Mouse (Mus musculus) kidney, embryonic 16.5 days (tissue): Measurements from ENCODE around the gene Def8. TPM values are rescaled to one million over a fixed set of nuclear protein-coding genes. Genes with fewer than 3 reads are reported as not detected.
"Not testable (repeated sequence)": the region's sequence is repeated elsewhere in the genome, so short reads cannot be mapped to it uniquely, and the experiment has no call there.

Source experiments
- ATAC-seq: fragments of 200-750 bp; cut with Nextera tagmentation; 2 replicates; pipeline ENCODE4 v1.8.0; 2017; ENCODE audit warnings: moderate TSS enrichment; ENCODE audit not compliant: low FRiP score, low TSS enrichment
- H3K27ac ChIP-seq: fragments of 300-500 bp; sonication (generic); 2 replicates; pipeline ENCODE4 v1.5.1; 2014; ENCODE audit warnings: low read length
- H3K27me3 ChIP-seq: fragments of 300-500 bp; sonication (generic); 2 replicates; pipeline ENCODE4 v1.6.1; 2014; ENCODE audit warnings: low read length, control low read depth, mixed read lengths; ENCODE audit not compliant: insufficient read depth
- H3K36me3 ChIP-seq: fragments of 300-500 bp; sonication (generic); 2 replicates; pipeline ENCODE4 v1.6.1; 2014; ENCODE audit warnings: low read length, control low read depth, mixed read lengths; ENCODE audit not compliant: insufficient read depth
- H3K4me1 ChIP-seq: fragments of 300-500 bp; sonication (generic); 2 replicates; pipeline ENCODE4 v1.6.1; 2014; ENCODE audit warnings: low read length, control low read depth, mixed read lengths; ENCODE audit not compliant: insufficient read depth
- H3K4me2 ChIP-seq: fragments of 300-500 bp; sonication (generic); replicated peaks from 2 replicates; pipeline ENCODE4 v1.6.1; 2014; ENCODE audit warnings: low read depth, low read length
- H3K4me3 ChIP-seq: fragments of 300-500 bp; sonication (generic); 2 replicates; pipeline ENCODE4 v1.5.1; 2014; ENCODE audit warnings: mild to moderate bottlenecking, low read length
- H3K9ac ChIP-seq: fragments of 300-500 bp; sonication (generic); replicated peaks from 2 replicates; pipeline ENCODE4 v1.6.1; 2014; ENCODE audit warnings: low read length
- H3K9me3 ChIP-seq: fragments of 300-500 bp; sonication (generic); 2 replicates; pipeline ENCODE4 v1.6.1; 2016; ENCODE audit warnings: low read length, control low read depth
- WGBS: fragments of 180-500 bp; shearing (Covaris S2); extraction: QIAGEN DNeasy Blood & Tissue Kit; methylation state at CpG from one replicate; pipeline ENCODE4 v1.1.7; 2014; 5-methylcytosine and 5-hydroxymethylcytosine counted together
- polyA plus RNA-seq: library from polyadenylated mRNA; unstranded; fragments of >200 nt; fragmentation: Nextera tagmentation; extraction: Ambion mirVana; gene quantifications from 2 replicates; pipeline ENCODE4 v1.2.1, GENCODE M21; 2015

Gene Def8
- polyA plus RNA-seq, 1 experiment from 2014 or later = 44.4 TPM

- H3K36me3 ChIP-seq = peaks cover 4% of the 10 kb centered on the region; the same call in 1 of the 2 replicates
- H3K4me3 ChIP-seq = no peak overlapping the region
- no peak for ATAC-seq
- no peaks in the 10 kb centered on the region; the same call in 1 of the 2 replicates for H3K27me3 ChIP-seq
- no peak overlapping the region for H3K4me2 ChIP-seq
- 78% methylated on average over 3 of the region's 3 CpGs for WGBS
- H3K27ac ChIP-seq = no peak overlapping the region
- no peak overlapping the region for H3K9ac ChIP-seq
- no peaks in the 10 kb centered on the region for H3K9me3 ChIP-seq
- H3K4me1 ChIP-seq = no peaks in the 10 kb centered on the region
Measured at GRCm38 (mm10) chr8:123467476-123467875, 44.1 kb downstream of the Def8 start.

GRCm38 (mm10) chr8:123472991-123473390, 49.7 kb downstream of the Def8 start:
- 58% methylated on average over 6 of the region's 6 CpGs for WGBS
- H3K4me3 ChIP-seq = not testable (repeated sequence)

GRCm38 (mm10) chr8:123474549-123474948, 51.2 kb downstream of the Def8 start:
- H3K9me3 ChIP-seq, H3K9ac ChIP-seq, ATAC-seq, H3K27me3 ChIP-seq, H3K27ac ChIP-seq, H3K4me3 ChIP-seq, H3K36me3 ChIP-seq, H3K4me2 ChIP-seq: not testable (repeated sequence)
- WGBS = 60% methylated on average over 5 of the region's 5 CpGs
- peaks cover 13% of the 10 kb centered on the region for H3K4me1 ChIP-seq

More at GRCm38 (mm10) chr8:123472991-123473390, 49.7 kb downstream of the Def8 start:
- not testable (repeated sequence) for H3K27me3 ChIP-seq, H3K4me1 ChIP-seq, H3K4me2 ChIP-seq, H3K36me3 ChIP-seq, H3K9me3 ChIP-seq, H3K27ac ChIP-seq, H3K9ac ChIP-seq, ATAC-seq

GRCm38 (mm10) chr8:123476911-123477736, 53.8 kb downstream of the Def8 start:
- Histone ChIP-seq H3K4me3 (peak overlapping the region; percentile 64), H3K27ac (peak overlapping the region; percentile 95; the same call in 1 of the 2 replicates), H3K27me3 (no peaks in the 10 kb centered on the region), H3K9me3 (no peaks in the 10 kb centered on the region), H3K9ac (peak overlapping the region; percentile 86), H3K36me3 (peaks cover 8% of the 10 kb centered on the region; the same call in 1 of the 2 replicates), H3K4me1 (peaks cover 13% of the 10 kb centered on the region), H3K4me2 (peak overlapping the region; percentile 84)
- peak; percentile 52 for ATAC-seq
- 8% methylated on average over 34 of the region's 34 CpGs for WGBS

GRCm38 (mm10) chr8:123477737-123478258, 54.5 kb downstream of the Def8 start, which contains the start of gene Afg3l1:
Afg3l1 (plus strand) TSS chr8:123477903.
- Histone ChIP-seq H3K9ac (peak within 1 kb of the TSS; percentile 86), H3K27me3 (no peaks in the 10 kb centered on the region), H3K4me1 (peaks cover 13% of the 10 kb centered on the region), H3K4me3 (peak within 1 kb of the TSS; percentile 64), H3K27ac (peak within 1 kb of the TSS; percentile 95), H3K36me3 (peaks cover 12% of the 10 kb centered on the region; the same call in 1 of the 2 replicates), H3K4me2 (peak within 1 kb of the TSS; percentile 84), H3K9me3 (no peaks in the 10 kb centered on the region)
- ATAC-seq = peak; percentile 93
- WGBS = 0% methylated on average over 56 of the region's 58 CpGs

- H3K36me3 ChIP-seq = peaks cover 12% of the 10 kb centered on the region; the same call in 1 of the 2 replicates
- H3K4me2 ChIP-seq = peak overlapping the region; percentile 84
- peak overlapping the region; percentile 64 for H3K4me3 ChIP-seq
- 32% methylated on average over 16 of the region's 16 CpGs for WGBS
- H3K27me3 ChIP-seq = no peaks in the 10 kb centered on the region
- ATAC-seq = no peak
- H3K9me3 ChIP-seq = no peaks in the 10 kb centered on the region
- H3K9ac ChIP-seq = peak overlapping the region; percentile 86
- H3K4me1 ChIP-seq = peaks cover 13% of the 10 kb centered on the region
- H3K27ac ChIP-seq = peak overlapping the region; percentile 95
Measured at GRCm38 (mm10) chr8:123478456-123479218, 55.3 kb downstream of the Def8 start.

- ATAC-seq = no peak
- Histone ChIP-seq H3K4me2 (no peak overlapping the region), H3K27me3 (no peaks in the 10 kb centered on the region), H3K27ac (no peak overlapping the region), H3K9me3 (no peaks in the 10 kb centered on the region), H3K4me3 (no peak overlapping the region), H3K4me1 (peaks cover 8% of the 10 kb centered on the region), H3K9ac (no peak overlapping the region), H3K36me3 (peaks cover 43% of the 10 kb centered on the region)
- WGBS = 91% methylated on average over 7 of the region's 7 CpGs
Measured at GRCm38 (mm10) chr8:123482627-123483026, 59.3 kb downstream of the Def8 start.

GRCm38 (mm10) chr8:123491280-123492075, 68.2 kb downstream of the Def8 start:
- H3K4me1 ChIP-seq = no peaks in the 10 kb centered on the region
- H3K27ac ChIP-seq = no peak overlapping the region
- 89% methylated on average over 15 of the region's 15 CpGs for WGBS
- H3K4me3 ChIP-seq = no peak overlapping the region
- H3K9me3 ChIP-seq = no peaks in the 10 kb centered on the region
- no peak for ATAC-seq
- H3K36me3 ChIP-seq = peaks cover 88% of the 10 kb centered on the region
- no peaks in the 10 kb centered on the region for H3K27me3 ChIP-seq
- no peak overlapping the region for H3K4me2 ChIP-seq
- no peak overlapping the region for H3K9ac ChIP-seq

GRCm38 (mm10) chr8:123492898-123493297, 69.6 kb downstream of the Def8 start:
- Histone ChIP-seq H3K4me2 (no peak overlapping the region), H3K4me3 (no peak overlapping the region), H3K27ac (no peak overlapping the region), H3K4me1 (no peaks in the 10 kb centered on the region), H3K9ac (no peak overlapping the region), H3K36me3 (peaks cover 85% of the 10 kb centered on the region), H3K9me3 (no peaks in the 10 kb centered on the region), H3K27me3 (no peaks in the 10 kb centered on the region)
- WGBS = 94% methylated on average over 9 of the region's 9 CpGs
- ATAC-seq = no peak
